Mouse (Mus musculus) gastrocnemius, adult 2 months (tissue): ENCODE data around the gene Krtap2-4. TPM values are rescaled to one million over a fixed set of nuclear protein-coding genes. Genes with fewer than 3 reads are reported as not detected.
"Not testable (repeated sequence)": the region's sequence is repeated elsewhere in the genome, so short reads cannot be mapped to it uniquely, and the experiment has no call there.

Experiments used
- DNase-seq: peaks from one replicate; pipeline ENCODE4 v3.0.0; 2022
- H3K27ac ChIP-seq: fragments of 200-600 bp; 2 replicates; pipeline ENCODE4 v1.8.1; 2022; ENCODE audit warnings: mild to moderate bottlenecking
- H3K4me3 ChIP-seq: fragments of 200-600 bp; 2 replicates; pipeline ENCODE4 v1.8.1; 2022; ENCODE audit warnings: mild to moderate bottlenecking, moderate library complexity
- CTCF ChIP-seq: fragments of 200-600 bp; IDR thresholded peaks from 2 replicates; pipeline ENCODE4 v1.8.1; 2022; ENCODE audit warnings: antibody characterized with exemption, mild to moderate bottlenecking, moderate library complexity
- intact Hi-C: fragments of 180-260 bp; cut with DNase I; formaldehyde crosslinking; loops from one replicate; pipeline ENCODE4 v1.15.1; 2025
- total RNA-seq, 2 experiments: library from RNA; stranded (reverse); gene quantifications; 2 replicates each; pipeline ENCODE4 v1.2.3; 2021

Krtap2-4 gene
- total RNA-seq, 2 experiments from 2014 or later, result not detected

GRCm38 (mm10) chr11:99630890-99631289, 16.2 kb upstream of the Krtap2-4 start:
- Histone ChIP-seq H3K4me3 (no peak overlapping the region), H3K27ac (no peak overlapping the region)
- no peak for DNase-seq
- no peak for TF ChIP-seq CTCF
- intact Hi-C loops, result no loop called here

GRCm38 (mm10) chr11:99628138-99628537, 13.5 kb upstream of the Krtap2-4 start, which contains the start of gene Krtap4-1:
Gene Krtap4-1, minus strand, starts transcription at chr11:99628238.
- no peak for TF ChIP-seq CTCF
- no peak within 1 kb of the TSS for H3K27ac ChIP-seq
- intact Hi-C loops, result no loop called here

GRCm38 (mm10) chr11:99620335-99620734, 5.7 kb upstream of the Krtap2-4 start, which contains the start of gene Gm11562:
Gene Gm11562, minus strand, starts transcription at chr11:99620435.
- no peak for DNase-seq
- no peak for TF ChIP-seq CTCF
- intact Hi-C loops, result no loop called here
- no peak within 1 kb of the TSS for H3K27ac ChIP-seq
- no peak within 1 kb of the TSS for H3K4me3 ChIP-seq

More at GRCm38 (mm10) chr11:99628138-99628537, 13.5 kb upstream of the Krtap2-4 start, which contains the start of gene Krtap4-1:
- no peak within 1 kb of the TSS for H3K4me3 ChIP-seq
- no peak for DNase-seq

- H3K4me3 ChIP-seq, H3K27ac ChIP-seq, intact Hi-C loops, DNase-seq: not testable (repeated sequence)
These were observed 4.6 kb downstream of the Krtap2-4 start, which contains the start of gene Gm11937 for GRCm38 (mm10) chr11:99610089-99610488. Gene Gm11937, minus strand, starts transcription at chr11:99610189.

- intact Hi-C loops, result no loop called here
- no peak for DNase-seq
- no peak for TF ChIP-seq CTCF
These were observed 5.5 kb downstream of the Krtap2-4 start for GRCm38 (mm10) chr11:99609126-99609525.

GRCm38 (mm10) chr11:99603208-99603607, 11.4 kb downstream of the Krtap2-4 start, which contains the start of gene Gm11938:
Gene Gm11938, minus strand, starts transcription at chr11:99603308.
- H3K27ac ChIP-seq, intact Hi-C loops, DNase-seq, H3K4me3 ChIP-seq: not testable (repeated sequence)

More at GRCm38 (mm10) chr11:99609126-99609525, 5.5 kb downstream of the Krtap2-4 start:
- Histone ChIP-seq H3K27ac (no peak overlapping the region), H3K4me3 (no peak overlapping the region)

GRCm38 (mm10) chr11:99597742-99598141, 16.9 kb downstream of the Krtap2-4 start, which contains the start of gene Krtap9-3:
Gene Krtap9-3, minus strand, starts transcription at chr11:99598105.
- intact Hi-C loops, DNase-seq, H3K4me3 ChIP-seq, H3K27ac ChIP-seq: not testable (repeated sequence)

GRCm38 (mm10) chr11:99590981-99591380, 23.7 kb downstream of the Krtap2-4 start, which contains the start of gene Krtap1-3:
Gene Krtap1-3, minus strand, starts transcription at chr11:99591339.
- TF ChIP-seq CTCF, result no peak
- no peak within 1 kb of the TSS for H3K27ac ChIP-seq
- intact Hi-C loops, result no loop called here
- DNase-seq, result no peak
- H3K4me3 ChIP-seq, result no peak within 1 kb of the TSS

- Histone ChIP-seq H3K27ac (no peak overlapping the region), H3K4me3 (no peak overlapping the region)
- no peak for TF ChIP-seq CTCF
- intact Hi-C loops, result no loop called here
- DNase-seq, result no peak
These were observed 29.6 kb downstream of the Krtap2-4 start for GRCm38 (mm10) chr11:99585096-99585495.

GRCm38 (mm10) chr11:99583245-99583704, 31.4 kb downstream of the Krtap2-4 start, which contains the start of gene Krtap1-4:
Gene Krtap1-4, minus strand, starts transcription at chr11:99583654.
- no peak within 1 kb of the TSS for H3K27ac ChIP-seq
- no peak for TF ChIP-seq CTCF
- intact Hi-C loops, result no loop called here
- no peak within 1 kb of the TSS for H3K4me3 ChIP-seq
- no peak for DNase-seq

- intact Hi-C loops, result no loop called here
- TF ChIP-seq CTCF, result no peak
- no peak for DNase-seq
- Histone ChIP-seq H3K27ac (no peak overlapping the region), H3K4me3 (no peak overlapping the region)
These were observed 33.1 kb downstream of the Krtap2-4 start for GRCm38 (mm10) chr11:99581564-99581963.

GRCm38 (mm10) chr11:99581051-99581450, 33.6 kb downstream of the Krtap2-4 start:
- intact Hi-C loops, result no loop called here
- no peak overlapping the region for H3K4me3 ChIP-seq
- TF ChIP-seq CTCF, result no peak
- no peak for DNase-seq
- no peak overlapping the region for H3K27ac ChIP-seq

GRCm38 (mm10) chr11:99580636-99581035, 34.0 kb downstream of the Krtap2-4 start, which contains the start of gene Krtap1-5:
Gene Krtap1-5, minus strand, starts transcription at chr11:99581016.
- no peak for TF ChIP-seq CTCF
- intact Hi-C loops, result no loop called here
- H3K4me3 ChIP-seq, result no peak within 1 kb of the TSS
- no peak for DNase-seq
- H3K27ac ChIP-seq, result no peak within 1 kb of the TSS

- peak overlapping the region; percentile 19; the same call in 1 of the 2 replicates for H3K4me3 ChIP-seq
- H3K27ac ChIP-seq, result no peak overlapping the region
- peak; percentile 87 for TF ChIP-seq CTCF
- DNase-seq, result peak; percentile 59
- intact Hi-C loops, result loop anchor here (10.0 kb wide), 1 partner anchor 109 kb away; no protein-coding TSS in a partner anchor
These were observed 40.5 kb downstream of the Krtap2-4 start for GRCm38 (mm10) chr11:99574106-99574505.
